Mouse (Mus musculus): Measurements from ENCODE around the gene Defb26. TPM values are rescaled to one million over a fixed set of nuclear protein-coding genes. Genes with fewer than 3 reads are reported as not detected.

Gene Defb26
- polyA plus RNA-seq (2012; rRNA removed): not detected in 2 replicates

DNA sequence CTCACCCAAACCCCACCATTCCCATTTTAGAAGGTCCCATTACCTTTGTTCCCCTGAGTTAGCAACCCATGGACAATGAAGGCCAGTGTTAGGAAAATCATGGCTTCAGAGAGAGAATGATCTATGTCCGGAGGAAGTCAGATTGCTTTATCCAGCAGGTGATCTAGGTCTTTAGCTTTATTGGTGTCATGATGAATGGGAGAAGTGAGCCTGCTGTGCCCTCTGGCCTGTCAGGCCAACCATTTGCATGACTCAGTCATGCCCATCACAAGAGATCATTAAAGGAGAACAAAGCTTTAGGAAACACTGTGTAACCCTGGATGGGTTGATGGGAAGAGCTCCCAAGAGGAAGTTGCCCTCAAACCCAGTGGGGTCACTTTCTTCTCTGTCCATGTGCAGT lies at the start of gene Defb26:
Gene Defb26 (minus strand): TSS at position 101 of the 400 bp plus-strand sequence.
- no peak for TF ChIP-seq POLR2A (IDR thresholded peaks at IDR 0.05; ENCODE audit: low read depth, low read length)
- no peak for TF ChIP-seq CTCF (IDR thresholded peaks at IDR 0.05; ENCODE audit: extremely low read depth, insufficient read length, insufficient replicate concordance, low read depth, low read length)
- 77% methylated on average over 1 of the region's 1 CpGs for WGBS
- Histone ChIP-seq H3K27ac (ENCODE audit: insufficient read depth, low read depth, low read length) (no peak within 1 kb of the TSS), H3K4me3 (ENCODE audit: low read depth, low read length) (no peak within 1 kb of the TSS), H3K27me3 (ENCODE audit: control insufficient read depth, insufficient read depth, low read length) (peaks cover 2% of the 10 kb centered on the region; the same call in 1 of the 2 replicates), H3K36me3 (ENCODE audit: control insufficient read depth, insufficient read depth, low read length) (no peaks in the 10 kb centered on the region), H3K4me1 (ENCODE audit: control insufficient read depth, insufficient read depth, insufficient read length, low read length) (no peaks in the 10 kb centered on the region)

DNA sequence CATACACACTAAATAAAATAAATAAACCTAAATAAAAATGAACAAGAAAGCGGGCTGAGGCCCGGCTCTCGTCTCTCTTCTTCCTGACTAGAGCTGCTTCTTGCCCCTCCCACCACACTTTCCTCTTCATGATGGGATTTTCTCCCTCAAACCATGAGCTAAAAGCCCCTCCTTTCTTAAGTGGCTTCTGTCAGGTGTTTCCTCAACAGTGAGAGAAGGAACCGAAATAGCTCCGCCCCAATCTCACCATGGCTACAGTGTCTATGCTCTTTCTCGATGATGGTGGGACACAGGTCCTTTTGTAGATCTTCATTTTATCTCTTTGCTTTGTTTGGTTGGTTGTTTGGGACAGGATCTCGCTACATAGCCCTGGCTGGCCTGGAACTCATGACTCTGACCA lies 45.2 kb upstream of the Defb26 start:
- Histone ChIP-seq H3K27me3 (ENCODE audit: control insufficient read depth, insufficient read depth, low read length) (no peaks in the 10 kb centered on the region), H3K4me3 (ENCODE audit: low read depth, low read length) (no peak overlapping the region), H3K4me1 (ENCODE audit: control insufficient read depth, insufficient read depth, insufficient read length, low read length) (no peaks in the 10 kb centered on the region), H3K27ac (ENCODE audit: insufficient read depth, low read depth, low read length) (no peak overlapping the region), H3K36me3 (ENCODE audit: control insufficient read depth, insufficient read depth, low read length) (no peaks in the 10 kb centered on the region)
- 76% methylated on average over 7 of the region's 7 CpGs for WGBS
- no peak for TF ChIP-seq CTCF (IDR thresholded peaks at IDR 0.05; ENCODE audit: extremely low read depth, insufficient read length, insufficient replicate concordance, low read depth, low read length)
- TF ChIP-seq POLR2A (IDR thresholded peaks at IDR 0.05; ENCODE audit: low read depth, low read length): no peak

DNA sequence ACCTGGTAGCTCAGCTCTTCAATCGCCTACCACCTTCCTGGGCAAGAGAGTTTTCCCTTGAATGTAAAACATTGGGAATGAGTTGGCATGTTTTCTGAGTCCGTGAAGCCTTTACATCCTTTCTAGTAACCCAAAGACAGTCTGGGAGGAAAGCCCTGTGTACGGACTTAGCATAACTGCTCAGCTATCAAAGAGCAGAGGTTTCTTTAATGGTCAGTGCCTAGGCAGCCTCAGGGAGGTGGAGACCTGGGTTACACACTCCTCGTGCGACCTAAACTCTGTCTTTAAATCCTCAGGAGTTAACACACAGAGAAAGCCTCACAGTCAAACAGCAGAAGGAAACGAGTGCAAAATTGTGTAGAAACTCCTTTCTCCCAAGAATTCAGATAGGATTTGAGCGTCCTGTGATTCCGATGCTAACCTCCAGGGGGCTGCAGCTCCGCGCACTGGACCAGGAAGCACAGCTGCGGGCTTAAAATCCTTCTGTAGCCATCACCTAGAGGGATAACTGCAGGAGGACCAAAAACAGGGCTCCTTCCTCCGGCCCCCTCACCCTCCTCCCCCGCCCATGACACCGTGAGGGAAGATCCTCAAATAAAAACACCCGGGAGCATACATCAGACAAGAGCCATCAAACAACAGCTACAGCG lies 42.4 kb upstream of the Defb26 start:
- H3K36me3 ChIP-seq (ENCODE audit: control insufficient read depth, insufficient read depth, low read length): no peaks in the 10 kb centered on the region
- H3K27ac ChIP-seq (ENCODE audit: insufficient read depth, low read depth, low read length): no peak overlapping the region
- TF ChIP-seq POLR2A (IDR thresholded peaks at IDR 0.05; ENCODE audit: low read depth, low read length) (no peak), CTCF (IDR thresholded peaks at IDR 0.05; ENCODE audit: extremely low read depth, insufficient read length, insufficient replicate concordance, low read depth, low read length) (peak; percentile 73; the same call in 1 of the 2 replicates)
- no peaks in the 10 kb centered on the region for H3K4me1 ChIP-seq (ENCODE audit: control insufficient read depth, insufficient read depth, insufficient read length, low read length)
- no peaks in the 10 kb centered on the region for H3K27me3 ChIP-seq (ENCODE audit: control insufficient read depth, insufficient read depth, low read length)
- no peak overlapping the region for H3K4me3 ChIP-seq (ENCODE audit: low read depth, low read length)
- WGBS: 16% methylated on average over 16 of the region's 16 CpGs

DNA sequence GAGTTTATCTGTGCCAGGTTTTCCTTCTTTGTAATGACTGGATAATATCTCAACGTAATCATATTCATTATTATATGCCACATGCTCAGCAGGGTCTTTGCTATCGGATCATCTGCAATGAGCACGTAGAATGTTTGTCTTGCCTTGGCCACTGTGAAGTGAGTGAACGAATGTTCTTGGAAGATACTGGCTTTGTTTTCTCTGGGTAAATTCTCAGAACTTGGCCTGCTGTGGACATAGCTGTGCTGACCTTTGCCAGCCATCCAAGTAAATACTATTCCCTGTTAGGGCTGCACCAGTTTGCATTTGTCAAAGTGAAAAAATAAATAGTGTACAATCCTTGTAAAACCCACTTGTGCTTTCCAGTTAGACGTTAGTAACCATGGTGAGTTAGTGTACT lies 36.6 kb upstream of the Defb26 start:
- H3K4me3 ChIP-seq (ENCODE audit: low read depth, low read length): no peak overlapping the region
- 81% methylated on average over 5 of the region's 5 CpGs for WGBS
- no peak overlapping the region for H3K27ac ChIP-seq (ENCODE audit: insufficient read depth, low read depth, low read length)
- no peaks in the 10 kb centered on the region for H3K4me1 ChIP-seq (ENCODE audit: control insufficient read depth, insufficient read depth, insufficient read length, low read length)
- no peaks in the 10 kb centered on the region for H3K36me3 ChIP-seq (ENCODE audit: control insufficient read depth, insufficient read depth, low read length)
- H3K27me3 ChIP-seq (ENCODE audit: control insufficient read depth, insufficient read depth, low read length): no peaks in the 10 kb centered on the region
- TF ChIP-seq CTCF (IDR thresholded peaks at IDR 0.05; ENCODE audit: extremely low read depth, insufficient read length, insufficient replicate concordance, low read depth, low read length) (no peak), POLR2A (IDR thresholded peaks at IDR 0.05; ENCODE audit: low read depth, low read length) (no peak)

DNA sequence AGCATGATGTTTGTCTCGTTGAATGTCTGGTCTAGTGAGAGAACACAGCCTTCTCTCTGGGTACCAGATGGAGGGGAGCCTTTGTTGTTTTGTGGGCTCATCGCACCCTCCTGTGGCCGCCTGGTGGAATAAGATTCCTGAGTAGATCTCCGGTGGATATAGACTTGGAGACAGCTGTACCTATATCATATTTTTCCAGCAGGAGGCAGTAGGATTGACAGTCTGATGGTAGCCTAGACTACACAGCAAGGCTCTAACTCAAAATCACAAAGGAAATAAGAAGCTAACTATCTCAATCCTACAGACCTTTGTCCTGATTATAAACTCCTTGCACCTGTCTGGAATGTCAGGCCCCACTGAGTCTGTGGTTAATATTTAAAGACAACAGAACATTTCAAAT lies 33.2 kb upstream of the Defb26 start:
- Histone ChIP-seq H3K4me3 (ENCODE audit: low read depth, low read length) (no peak overlapping the region), H3K36me3 (ENCODE audit: control insufficient read depth, insufficient read depth, low read length) (no peaks in the 10 kb centered on the region), H3K4me1 (ENCODE audit: control insufficient read depth, insufficient read depth, insufficient read length, low read length) (no peaks in the 10 kb centered on the region), H3K27me3 (ENCODE audit: control insufficient read depth, insufficient read depth, low read length) (no peaks in the 10 kb centered on the region), H3K27ac (ENCODE audit: insufficient read depth, low read depth, low read length) (no peak overlapping the region)
- WGBS: 4% methylated on average over 4 of the region's 4 CpGs
- TF ChIP-seq CTCF (IDR thresholded peaks at IDR 0.05; ENCODE audit: extremely low read depth, insufficient read length, insufficient replicate concordance, low read depth, low read length): peak; percentile 44; the same call in 1 of the 2 replicates
- no peak for TF ChIP-seq POLR2A (IDR thresholded peaks at IDR 0.05; ENCODE audit: low read depth, low read length)

DNA sequence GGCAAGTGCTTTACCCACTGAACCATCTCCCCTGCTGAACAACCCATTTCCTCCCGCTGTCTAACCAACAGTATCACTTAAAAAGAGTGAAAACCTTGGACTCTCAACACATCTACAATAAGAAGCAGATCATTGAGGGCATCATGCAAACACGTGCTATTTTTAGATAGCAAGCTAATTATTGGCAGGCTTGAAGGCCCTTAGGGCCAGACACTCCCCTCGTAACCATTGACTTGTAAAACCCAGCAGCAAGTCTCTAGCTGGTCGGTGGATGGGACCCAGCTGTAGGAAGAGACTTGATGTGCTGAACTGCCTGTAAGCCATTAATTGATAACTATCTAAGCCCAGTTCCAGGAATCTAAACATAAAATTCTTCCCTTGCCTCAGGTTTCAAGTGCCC lies 32.0 kb upstream of the Defb26 start:
- 26% methylated on average over 4 of the region's 4 CpGs for WGBS
- Histone ChIP-seq H3K4me1 (ENCODE audit: control insufficient read depth, insufficient read depth, insufficient read length, low read length) (no peaks in the 10 kb centered on the region), H3K27me3 (ENCODE audit: control insufficient read depth, insufficient read depth, low read length) (no peaks in the 10 kb centered on the region), H3K4me3 (ENCODE audit: low read depth, low read length) (no peak overlapping the region), H3K36me3 (ENCODE audit: control insufficient read depth, insufficient read depth, low read length) (no peaks in the 10 kb centered on the region), H3K27ac (ENCODE audit: insufficient read depth, low read depth, low read length) (no peak overlapping the region)
- TF ChIP-seq CTCF (IDR thresholded peaks at IDR 0.05; ENCODE audit: extremely low read depth, insufficient read length, insufficient replicate concordance, low read depth, low read length) (no peak), POLR2A (IDR thresholded peaks at IDR 0.05; ENCODE audit: low read depth, low read length) (no peak)

DNA sequence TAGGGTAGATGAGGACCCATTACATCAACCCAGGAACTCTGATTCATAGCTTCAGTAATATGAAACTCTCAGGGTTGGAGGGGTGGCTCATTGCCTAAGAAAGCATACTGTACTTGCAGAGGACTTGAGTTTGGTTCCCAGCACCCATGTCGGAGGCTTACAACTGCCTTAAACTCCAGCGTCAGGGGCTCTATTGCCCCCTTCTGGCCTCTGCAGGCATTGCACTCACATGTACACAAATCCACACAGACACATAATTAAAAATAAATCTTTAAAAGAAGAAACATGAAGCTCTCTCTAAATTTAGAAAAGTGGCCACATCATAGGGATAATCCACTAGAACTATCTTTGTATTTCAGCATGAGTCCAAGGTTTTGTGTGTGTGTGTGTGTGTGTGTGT lies 31.4 kb upstream of the Defb26 start:
- no peak overlapping the region for H3K4me3 ChIP-seq (ENCODE audit: low read depth, low read length)
- H3K4me1 ChIP-seq (ENCODE audit: control insufficient read depth, insufficient read depth, insufficient read length, low read length): no peaks in the 10 kb centered on the region
- WGBS: 81% methylated on average over 2 of the region's 2 CpGs
- TF ChIP-seq CTCF (IDR thresholded peaks at IDR 0.05; ENCODE audit: extremely low read depth, insufficient read length, insufficient replicate concordance, low read depth, low read length) (peak; percentile 8; the same call in 1 of the 2 replicates), POLR2A (IDR thresholded peaks at IDR 0.05; ENCODE audit: low read depth, low read length) (no peak)
- H3K27me3 ChIP-seq (ENCODE audit: control insufficient read depth, insufficient read depth, low read length): no peaks in the 10 kb centered on the region
- no peaks in the 10 kb centered on the region for H3K36me3 ChIP-seq (ENCODE audit: control insufficient read depth, insufficient read depth, low read length)
- H3K27ac ChIP-seq (ENCODE audit: insufficient read depth, low read depth, low read length): no peak overlapping the region
